8 mouse cellular contexts compared by ENCODE assay signal in the genomic region with DNA sequence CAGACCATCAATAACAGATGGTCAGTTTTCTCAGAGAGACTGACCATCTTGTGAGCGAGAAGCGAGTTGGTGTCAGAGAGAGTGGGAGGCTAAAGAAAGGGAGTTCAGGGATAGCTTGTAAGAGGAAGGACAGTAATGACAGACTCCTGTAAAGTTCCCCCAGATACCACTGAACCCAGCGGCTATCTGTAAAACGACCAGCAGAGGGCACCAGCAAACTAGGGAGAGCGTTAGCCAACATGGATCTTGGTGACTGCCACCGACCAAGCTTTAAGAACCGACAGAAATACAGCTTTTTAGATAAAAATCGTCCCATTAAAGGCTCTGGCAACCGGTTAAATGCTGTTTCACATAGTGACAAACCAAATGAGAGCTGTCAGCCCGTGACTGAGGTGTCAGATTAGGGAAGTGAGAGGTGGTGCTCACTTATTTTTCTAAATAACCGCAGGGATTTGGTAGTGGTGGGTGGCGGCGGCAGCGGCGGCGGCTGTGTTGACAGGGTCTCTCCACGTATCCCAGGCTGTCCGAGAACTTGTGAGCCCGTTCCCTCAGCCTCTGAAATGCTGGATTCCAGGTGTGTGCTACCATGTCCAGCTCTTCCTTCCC. TPM values are rescaled to one million over a fixed set of nuclear protein-coding genes. Genes with fewer than 3 reads are reported as not detected.
DNase-seq lines count a peak whose midpoint lies in the region; ATAC-seq and TF ChIP-seq lines count a peak whose summit lies in the region.

No protein-coding gene starts in this region.

- peak overlapping the region; percentile 44 for H3K4me3 ChIP-seq in brown adipose tissue, adult 24 weeks (ENCODE audit: insufficient read depth, low read depth, low read length)
- peak overlapping the region; percentile 13; the same call in 1 of the 2 replicates for H3K4me3 ChIP-seq in forebrain, embryonic 11.5 days (ENCODE audit: low read depth, low read length)
- peak overlapping the region; percentile 29 for H3K4me3 ChIP-seq in heart, postnatal 0 days (ENCODE audit: low read depth, low read length)
- no peak overlapping the region; the same call in 1 of the 2 replicates for H3K4me3 ChIP-seq in liver, embryonic 16.5 days (ENCODE audit: low read depth, low read length)
- peak overlapping the region; percentile 20 for H3K4me3 ChIP-seq in neural tube, embryonic 13.5 days

- ATAC-seq in CD4-positive, CD25-positive, alpha-beta regulatory T cell, adult 4 months = peak; percentile 96
- ATAC-seq in forebrain, embryonic 11.5 days (replicated peaks; ENCODE audit: low FRiP score) = peak; percentile 76
- peak; percentile 75 for ATAC-seq in heart, postnatal 0 days (ENCODE audit: insufficient read depth, low read depth)
- no peak for ATAC-seq in liver, embryonic 16.5 days (ENCODE audit: low read depth)
- ATAC-seq in neural tube, embryonic 13.5 days (ENCODE audit: low read depth) = peak; percentile 90

- peaks cover 9% of the 10 kb centered on the region; the same call in 1 of the 2 replicates for H3K4me1 ChIP-seq in brown adipose tissue, adult 24 weeks (ENCODE audit: control insufficient read depth, insufficient read depth, insufficient read length, low read length)
- H3K4me1 ChIP-seq in forebrain, embryonic 11.5 days (replicated peaks; ENCODE audit: control insufficient read depth, insufficient read depth, low read length) = no peaks in the 10 kb centered on the region; the same call in 1 of the 2 replicates
- no peaks in the 10 kb centered on the region for H3K4me1 ChIP-seq in heart, postnatal 0 days (ENCODE audit: control insufficient read depth, insufficient read depth)
- no peaks in the 10 kb centered on the region for H3K4me1 ChIP-seq in liver, embryonic 16.5 days (ENCODE audit: control insufficient read depth, low read depth, low read length)
- H3K4me1 ChIP-seq in neural tube, embryonic 13.5 days (replicated peaks) = no peaks in the 10 kb centered on the region; the same call in 1 of the 2 replicates

- no peaks in the 10 kb centered on the region for H3K36me3 ChIP-seq in forebrain, embryonic 11.5 days (ENCODE audit: control insufficient read depth, insufficient read depth, low read length)
- no peaks in the 10 kb centered on the region for H3K36me3 ChIP-seq in heart, postnatal 0 days (replicated peaks; ENCODE audit: control insufficient read depth, insufficient read depth, low read length)
- H3K36me3 ChIP-seq in liver, embryonic 16.5 days (ENCODE audit: control insufficient read depth, insufficient read depth) = no peaks in the 10 kb centered on the region
- no peaks in the 10 kb centered on the region for H3K36me3 ChIP-seq in neural tube, embryonic 13.5 days

- 13% methylated on average over 19 of the region's 19 CpGs for WGBS in forebrain, embryonic 11.5 days
- 5% methylated on average over 19 of the region's 19 CpGs for WGBS in heart, postnatal 0 days
- WGBS in liver, embryonic 16.5 days (ENCODE audit: insufficient replicate concordance) = 14% methylated on average over 19 of the region's 19 CpGs
- 17% methylated on average over 19 of the region's 19 CpGs for WGBS in neural tube, embryonic 13.5 days

- DNase-seq in forebrain, embryonic 11.5 days (ENCODE audit: low spot score) = peak; percentile 87
- DNase-seq in heart, postnatal 0 days (ENCODE audit: low spot score) = peak; percentile 77
- DNase-seq in kidney, postnatal 4 days = peak; percentile 90
- peak; percentile 72 for DNase-seq in telencephalon, adult 2 months (ENCODE audit: low read depth, low spot score)

- H3K4me2 ChIP-seq in forebrain, embryonic 11.5 days (ENCODE audit: low read depth, low read length, severe bottlenecking) = peak overlapping the region; percentile 46; the same call in 1 of the 2 replicates
- H3K4me2 ChIP-seq in heart, postnatal 0 days (ENCODE audit: low read depth, low read length) = peak overlapping the region; percentile 61
- peak overlapping the region; percentile 33 for H3K4me2 ChIP-seq in liver, embryonic 16.5 days (ENCODE audit: low read depth, low read length)
- peak overlapping the region; percentile 52 for H3K4me2 ChIP-seq in neural tube, embryonic 13.5 days

- peak; percentile 95 for TF ChIP-seq CTCF in heart, postnatal 0 days (IDR thresholded peaks at IDR 0.05; ENCODE audit: low read depth)

- H3K9me3 ChIP-seq in forebrain, embryonic 11.5 days (ENCODE audit: control insufficient read depth, low read length) = no peaks in the 10 kb centered on the region
- H3K9me3 ChIP-seq in heart, postnatal 0 days (replicated peaks; ENCODE audit: control insufficient read depth, low read length) = no peaks in the 10 kb centered on the region
- H3K9me3 ChIP-seq in liver, embryonic 16.5 days (replicated peaks; ENCODE audit: control insufficient read depth, low read length) = no peaks in the 10 kb centered on the region
- no peaks in the 10 kb centered on the region for H3K9me3 ChIP-seq in neural tube, embryonic 13.5 days

- H3K27me3 ChIP-seq in forebrain, embryonic 11.5 days (ENCODE audit: control insufficient read depth, insufficient read depth, low read length) = no peaks in the 10 kb centered on the region
- H3K27me3 ChIP-seq in heart, postnatal 0 days (ENCODE audit: control insufficient read depth, insufficient read depth, low read length) = no peaks in the 10 kb centered on the region
- no peaks in the 10 kb centered on the region for H3K27me3 ChIP-seq in liver, embryonic 16.5 days (ENCODE audit: control insufficient read depth, insufficient read depth, low read depth, low read length)
- H3K27me3 ChIP-seq in neural tube, embryonic 13.5 days = no peaks in the 10 kb centered on the region

- H3K9ac ChIP-seq in forebrain, embryonic 11.5 days (ENCODE audit: low read length) = peak overlapping the region; percentile 3; the same call in 1 of the 2 replicates
- H3K9ac ChIP-seq in heart, postnatal 0 days (replicated peaks; ENCODE audit: low read depth, low read length) = peak overlapping the region; percentile 43; the same call in 1 of the 2 replicates
- H3K9ac ChIP-seq in liver, embryonic 16.5 days (ENCODE audit: low read depth, low read length) = no peak overlapping the region
- H3K9ac ChIP-seq in neural tube, embryonic 13.5 days = peak overlapping the region; percentile 41

- peak overlapping the region; percentile 48 for H3K27ac ChIP-seq in brown adipose tissue, adult 24 weeks (replicated peaks; ENCODE audit: low read depth, low read length)
- H3K27ac ChIP-seq in forebrain, embryonic 11.5 days (ENCODE audit: low read depth, low read length) = no peak overlapping the region
- H3K27ac ChIP-seq in heart, postnatal 0 days (ENCODE audit: low read depth) = no peak overlapping the region
- no peak overlapping the region for H3K27ac ChIP-seq in liver, embryonic 16.5 days (ENCODE audit: low read length)
- H3K27ac ChIP-seq in neural tube, embryonic 13.5 days (replicated peaks) = no peak overlapping the region

- no peak for TF ChIP-seq EP300 in heart, postnatal 0 days (IDR thresholded peaks at IDR 0.05; ENCODE audit: low read depth)

RNA-seq across cellular contexts. Expression of gene Dapl1, which starts 37.7 kb away (rescaled TPM):
- 10 to 100 TPM; 20.9 to 26.8 TPM for polyA plus RNA-seq in CD4-positive, CD25-positive, alpha-beta regulatory T cell, adult 4 months (2017; shearing (Covaris generic))
- not detected in 2 replicates for polyA plus RNA-seq in brown adipose tissue, adult 24 weeks (2012; ENCODE audit: insufficient read depth, insufficient read length, missing spikeins)
- polyA plus RNA-seq in forebrain, embryonic 11.5 days (2014; fragmentation: Nextera tagmentation; extraction: Ambion mirVana) = 0.69 and 1.1 TPM in 2 replicates
- not detected in 2 replicates for total RNA-seq in heart, postnatal 0 days (2014; rRNA removed; ENCODE audit: low replicate concordance)
- 1.2 and 1.9 TPM in 2 replicates for polyA plus RNA-seq in heart, postnatal 0 days (2015; fragmentation: Nextera tagmentation; extraction: Ambion mirVana)
- polyA plus RNA-seq in liver, embryonic 16.5 days (2015; fragmentation: Nextera tagmentation; extraction: Ambion mirVana) = not detected in 2 replicates
- polyA plus RNA-seq in neural tube, embryonic 13.5 days (2015; fragmentation: Nextera tagmentation; extraction: Ambion mirVana) = 0.77 TPM in 1 of 2 replicates, not detected in the other
